Mouse (Mus musculus) stomach, embryonic 14.5 days (tissue): ENCODE measurements around the gene Fzd4. TPM values are rescaled to one million over a fixed set of nuclear protein-coding genes. Genes with fewer than 3 reads are reported as not detected.

Experiments used
- ATAC-seq: fragments of 200-750 bp; cut with Nextera tagmentation; 2 replicates; pipeline ENCODE4 v1.8.0; 2017; ENCODE audit warnings: low read depth, moderate TSS enrichment; ENCODE audit not compliant: insufficient number of reproducible peaks, insufficient read depth, low FRiP score
- H3K27ac ChIP-seq: fragments of 300-500 bp; sonication (generic); 2 replicates; pipeline ENCODE4 v1.5.1; 2014; ENCODE audit warnings: mild to moderate bottlenecking, low read length, moderate library complexity, mixed read lengths
- H3K27me3 ChIP-seq: fragments of 300-500 bp; sonication (generic); 2 replicates; pipeline ENCODE4 v1.6.1; 2014; ENCODE audit warnings: low read length, control low read depth, mixed read lengths; ENCODE audit not compliant: control insufficient read depth, insufficient read depth
- H3K36me3 ChIP-seq: fragments of 300-500 bp; sonication (generic); 2 replicates; pipeline ENCODE4 v1.6.1; 2014; ENCODE audit warnings: mild to moderate bottlenecking, control low read depth, low read length, moderate library complexity, mixed read lengths; ENCODE audit not compliant: control insufficient read depth, insufficient read depth
- H3K4me1 ChIP-seq: fragments of 300-500 bp; sonication (generic); 2 replicates; pipeline ENCODE4 v1.6.1; 2014; ENCODE audit warnings: low read length, control low read depth, mixed read lengths; ENCODE audit not compliant: control insufficient read depth, insufficient read depth
- H3K4me2 ChIP-seq: fragments of 300-500 bp; sonication (generic); replicated peaks from 2 replicates; pipeline ENCODE4 v1.6.1; 2014; ENCODE audit warnings: low read depth, low read length, control low read depth
- H3K4me3 ChIP-seq: fragments of 300-500 bp; sonication (generic); 2 replicates; pipeline ENCODE4 v1.5.1; 2014; ENCODE audit warnings: low read depth, low read length, control low read depth
- H3K9ac ChIP-seq: fragments of 300-500 bp; sonication (generic); replicated peaks from 2 replicates; pipeline ENCODE4 v1.6.1; 2014; ENCODE audit warnings: low read depth, mild to moderate bottlenecking, control low read depth, low read length, moderate library complexity, mixed read lengths
- H3K9me3 ChIP-seq: fragments of 300-500 bp; sonication (generic); 2 replicates; pipeline ENCODE4 v1.6.1; 2016; ENCODE audit warnings: low read depth, low read length, control low read depth; ENCODE audit not compliant: control insufficient read depth
- WGBS: fragments of 180-500 bp; shearing (Covaris S2); extraction: QIAGEN DNeasy Blood & Tissue Kit; methylation state at CpG from one replicate; pipeline ENCODE4 v1.1.7; 2014; 5-methylcytosine and 5-hydroxymethylcytosine counted together
- polyA plus RNA-seq: library from polyadenylated mRNA; unstranded; fragments of >200 nt; fragmentation: Nextera tagmentation; extraction: Ambion mirVana; gene quantifications from 2 replicates; pipeline ENCODE4 v1.2.1, GENCODE M21; 2014

Gene Fzd4
- polyA plus RNA-seq, 1 experiment from 2014 or later, result 24.2 TPM

GRCm38 (mm10) chr7:89371623-89372295 lies 32.4 kb upstream of the Fzd4 start:
- 45% methylated on average over 6 of the region's 6 CpGs for WGBS
- H3K9ac ChIP-seq, result no peak overlapping the region
- H3K4me3 ChIP-seq, result no peak overlapping the region
- no peak overlapping the region for H3K4me2 ChIP-seq
- no peaks in the 10 kb centered on the region for H3K9me3 ChIP-seq
- no peak for ATAC-seq
- H3K27ac ChIP-seq, result no peak overlapping the region
- H3K36me3 ChIP-seq, result no peaks in the 10 kb centered on the region
- H3K4me1 ChIP-seq, result peaks cover 14% of the 10 kb centered on the region
- no peaks in the 10 kb centered on the region for H3K27me3 ChIP-seq

GRCm38 (mm10) chr7:89380935-89381705 lies 23.0 kb upstream of the Fzd4 start:
- Histone ChIP-seq H3K4me3 (no peak overlapping the region), H3K4me2 (no peak overlapping the region)

GRCm38 (mm10) chr7:89382892-89383291 lies 21.3 kb upstream of the Fzd4 start:
- WGBS, result 93% methylated on average over 3 of the region's 3 CpGs
- H3K27me3 ChIP-seq, result no peaks in the 10 kb centered on the region
- H3K27ac ChIP-seq, result no peak overlapping the region
- no peaks in the 10 kb centered on the region for H3K36me3 ChIP-seq
- no peaks in the 10 kb centered on the region for H3K9me3 ChIP-seq
- no peak overlapping the region for H3K4me3 ChIP-seq
- H3K4me1 ChIP-seq, result peaks cover 17% of the 10 kb centered on the region
- no peak overlapping the region for H3K4me2 ChIP-seq
- no peak overlapping the region for H3K9ac ChIP-seq
- ATAC-seq, result no peak

More at GRCm38 (mm10) chr7:89380935-89381705, 23.0 kb upstream of the Fzd4 start:
- H3K9ac ChIP-seq, result no peak overlapping the region
- peak overlapping the region; percentile 44 for H3K27ac ChIP-seq
- WGBS, result 41% methylated on average over 7 of the region's 7 CpGs
- H3K36me3 ChIP-seq, result no peaks in the 10 kb centered on the region
- H3K4me1 ChIP-seq, result peaks cover 7% of the 10 kb centered on the region; the same call in 1 of the 2 replicates
- H3K9me3 ChIP-seq, result no peaks in the 10 kb centered on the region
- no peaks in the 10 kb centered on the region for H3K27me3 ChIP-seq
- no peak for ATAC-seq

GRCm38 (mm10) chr7:89388981-89389380 lies 15.2 kb upstream of the Fzd4 start:
- Histone ChIP-seq H3K9me3 (no peaks in the 10 kb centered on the region), H3K27me3 (no peaks in the 10 kb centered on the region), H3K4me2 (no peak overlapping the region), H3K4me3 (no peak overlapping the region), H3K27ac (no peak overlapping the region; the same call in 1 of the 2 replicates), H3K4me1 (peaks cover 23% of the 10 kb centered on the region), H3K36me3 (no peaks in the 10 kb centered on the region), H3K9ac (no peak overlapping the region)
- WGBS, result 29% methylated on average over 3 of the region's 3 CpGs
- ATAC-seq, result no peak

GRCm38 (mm10) chr7:89390660-89391059 lies 13.5 kb upstream of the Fzd4 start:
- no peak for ATAC-seq
- 65% methylated on average over 2 of the region's 2 CpGs for WGBS
- Histone ChIP-seq H3K4me1 (peaks cover 20% of the 10 kb centered on the region), H3K9me3 (no peaks in the 10 kb centered on the region), H3K36me3 (no peaks in the 10 kb centered on the region), H3K27me3 (no peaks in the 10 kb centered on the region), H3K27ac (no peak overlapping the region), H3K4me2 (no peak overlapping the region), H3K4me3 (no peak overlapping the region), H3K9ac (no peak overlapping the region)

GRCm38 (mm10) chr7:89391281-89391680 lies 12.9 kb upstream of the Fzd4 start:
- Histone ChIP-seq H3K4me3 (no peak overlapping the region), H3K27ac (no peak overlapping the region), H3K4me2 (no peak overlapping the region), H3K36me3 (no peaks in the 10 kb centered on the region), H3K9me3 (no peaks in the 10 kb centered on the region), H3K9ac (no peak overlapping the region), H3K4me1 (peaks cover 19% of the 10 kb centered on the region), H3K27me3 (no peaks in the 10 kb centered on the region)
- no peak for ATAC-seq
- 85% methylated on average over 3 of the region's 3 CpGs for WGBS

- Histone ChIP-seq H3K9me3 (no peaks in the 10 kb centered on the region), H3K27ac (no peak overlapping the region), H3K9ac (no peak overlapping the region), H3K4me2 (no peak overlapping the region), H3K36me3 (no peaks in the 10 kb centered on the region), H3K27me3 (no peaks in the 10 kb centered on the region), H3K4me3 (no peak overlapping the region), H3K4me1 (peaks cover 16% of the 10 kb centered on the region)
- 70% methylated on average over 4 of the region's 4 CpGs for WGBS
- ATAC-seq, result peak; percentile 88
These were observed 12.3 kb upstream of the Fzd4 start for GRCm38 (mm10) chr7:89391831-89392230.

- Histone ChIP-seq H3K9me3 (no peaks in the 10 kb centered on the region), H3K4me2 (no peak overlapping the region), H3K27ac (no peak overlapping the region), H3K9ac (no peak overlapping the region), H3K36me3 (no peaks in the 10 kb centered on the region), H3K27me3 (no peaks in the 10 kb centered on the region), H3K4me3 (no peak overlapping the region), H3K4me1 (peaks cover 14% of the 10 kb centered on the region)
- WGBS, result 75% methylated on average over 4 of the region's 4 CpGs
- ATAC-seq, result no peak
These were observed 11.8 kb upstream of the Fzd4 start for GRCm38 (mm10) chr7:89392388-89392787.
